Mouse (Mus musculus) G1E (cell line): ENCODE data around the gene Cdk17. TPM values are rescaled to one million over a fixed set of nuclear protein-coding genes. Genes with fewer than 3 reads are reported as not detected.

Experiments used
- ATAC-seq: 2 replicates; pipeline ENCODE4 v1.8.0; 2016; ENCODE audit warnings: mild to moderate bottlenecking; ENCODE audit not compliant: insufficient number of reproducible peaks, poor library complexity, low FRiP score, severe bottlenecking; ENCODE audit errors: extremely low read depth
- DNase-seq: peaks from one replicate; pipeline ENCODE4 v3.0.0; 2012; ENCODE audit warnings: low spot score
- H3K27me3 ChIP-seq: 2 replicates; pipeline ENCODE4 v1.6.1; 2012; ENCODE audit warnings: mild to moderate bottlenecking, low read length, inconsistent platforms; ENCODE audit not compliant: insufficient read depth
- H3K36me3 ChIP-seq: replicated peaks from 2 replicates; pipeline ENCODE3; 2012; ENCODE audit warnings: mild to moderate bottlenecking, inconsistent platforms
- H3K4me1 ChIP-seq: 2 replicates; pipeline ENCODE4 v1.6.1; 2012; ENCODE audit warnings: low read depth, low read length, inconsistent platforms, mixed read lengths; ENCODE audit not compliant: insufficient read depth
- H3K4me3 ChIP-seq: 2 replicates; pipeline ENCODE4 v1.5.1; 2012; ENCODE audit warnings: low read depth, mild to moderate bottlenecking, inconsistent platforms, low read length, moderate library complexity, mixed read lengths
- H3K9me3 ChIP-seq: replicated peaks from 2 replicates; pipeline ENCODE4 v1.6.1; 2012; ENCODE audit warnings: inconsistent platforms
- CTCF ChIP-seq: IDR thresholded peaks from 2 replicates; pipeline ENCODE4 v1.5.1; 2012; ENCODE audit warnings: low read depth, low read length, inconsistent platforms, mixed read lengths
- GATA1 ChIP-seq: IDR thresholded peaks from 2 replicates; pipeline ENCODE4 v1.6.1; 2012; ENCODE audit warnings: borderline replicate concordance, low read length, inconsistent platforms, mixed read lengths
- GATA2 ChIP-seq: IDR thresholded peaks from 2 replicates; pipeline ENCODE4 v1.6.1; 2012; ENCODE audit warnings: low read depth, low read length, inconsistent platforms, borderline replicate concordance
- POLR2AphosphoS5 ChIP-seq: IDR thresholded peaks from 2 replicates; pipeline ENCODE4 v1.6.1; 2012; ENCODE audit warnings: low read depth, low read length, inconsistent platforms; ENCODE audit not compliant: insufficient replicate concordance
- TAL1 ChIP-seq: conservative IDR thresholded peaks from 2 replicates; pipeline ENCODE4 v1.6.1; 2012; ENCODE audit warnings: low read depth, low read length, inconsistent platforms, mixed read lengths
- polyA plus RNA-seq: library from polyadenylated mRNA; stranded (reverse); fragments of >175 nt; gene quantifications from 2 replicates; pipeline ENCODE4 v1.2.3, GENCODE M21; 2012
- total RNA-seq, 2 experiments: library from RNA; stranded (forward) in 1 of 2; stranded (reverse) in 1 of 2; fragments of 200-1000 nt in 1 of 2; fragments of >200 nt in 1 of 2; fragmentation: Nextera tagmentation in 1 of 2; gene quantifications; 2 replicates each; pipeline ENCODE4 v1.2.3; 2014 to 2017

The Cdk17 gene
- total and polyA plus RNA-seq, 3 experiments, result 6.5 to 123 (median 95.6) TPM

GRCm38 (mm10) chr10:93250436-93251317 is 90.0 kb downstream of the Cdk17 start:
- H3K4me3 ChIP-seq, result no peak overlapping the region
- H3K9me3 ChIP-seq, result no peaks in the 10 kb centered on the region
- H3K4me1 ChIP-seq, result peaks cover 16% of the 10 kb centered on the region
- no peak for TF ChIP-seq TAL1
- TF ChIP-seq CTCF, result no peak
- TF ChIP-seq GATA1, result no peak
- TF ChIP-seq POLR2AphosphoS5, result no peak
- TF ChIP-seq GATA2, result no peak
- no peak for ATAC-seq
- H3K27me3 ChIP-seq, result no peaks in the 10 kb centered on the region
- no peak for DNase-seq
- peaks cover 77% of the 10 kb centered on the region for H3K36me3 ChIP-seq

- Histone ChIP-seq H3K9me3 (no peaks in the 10 kb centered on the region), H3K4me3 (no peak overlapping the region), H3K36me3 (peaks cover 70% of the 10 kb centered on the region), H3K4me1 (peaks cover 13% of the 10 kb centered on the region), H3K27me3 (no peaks in the 10 kb centered on the region)
- TF ChIP-seq GATA2 (no peak), TAL1 (no peak), CTCF (no peak), GATA1 (no peak), POLR2AphosphoS5 (no peak)
- DNase-seq, result no peak
- no peak for ATAC-seq
These were observed 90.8 kb downstream of the Cdk17 start for GRCm38 (mm10) chr10:93251426-93251825.

- Histone ChIP-seq H3K36me3 (peaks cover 59% of the 10 kb centered on the region), H3K4me3 (no peak overlapping the region), H3K4me1 (peaks cover 13% of the 10 kb centered on the region), H3K9me3 (no peaks in the 10 kb centered on the region), H3K27me3 (no peaks in the 10 kb centered on the region)
- DNase-seq, result no peak
- no peak for TF ChIP-seq CTCF
- no peak for TF ChIP-seq TAL1
- TF ChIP-seq GATA2, result no peak
- no peak for TF ChIP-seq GATA1
- TF ChIP-seq POLR2AphosphoS5, result no peak
- ATAC-seq, result no peak
These were observed 92.0 kb downstream of the Cdk17 start for GRCm38 (mm10) chr10:93252661-93253060.

GRCm38 (mm10) chr10:93253156-93253555 is 92.5 kb downstream of the Cdk17 start:
- H3K9me3 ChIP-seq, result no peaks in the 10 kb centered on the region
- no peak for ATAC-seq
- peaks cover 13% of the 10 kb centered on the region for H3K4me1 ChIP-seq
- H3K36me3 ChIP-seq, result peaks cover 54% of the 10 kb centered on the region
- TF ChIP-seq POLR2AphosphoS5 (no peak), TAL1 (no peak), GATA2 (no peak), GATA1 (no peak), CTCF (no peak)
- no peak for DNase-seq
- H3K4me3 ChIP-seq, result no peak overlapping the region
- H3K27me3 ChIP-seq, result no peaks in the 10 kb centered on the region

DNA sequence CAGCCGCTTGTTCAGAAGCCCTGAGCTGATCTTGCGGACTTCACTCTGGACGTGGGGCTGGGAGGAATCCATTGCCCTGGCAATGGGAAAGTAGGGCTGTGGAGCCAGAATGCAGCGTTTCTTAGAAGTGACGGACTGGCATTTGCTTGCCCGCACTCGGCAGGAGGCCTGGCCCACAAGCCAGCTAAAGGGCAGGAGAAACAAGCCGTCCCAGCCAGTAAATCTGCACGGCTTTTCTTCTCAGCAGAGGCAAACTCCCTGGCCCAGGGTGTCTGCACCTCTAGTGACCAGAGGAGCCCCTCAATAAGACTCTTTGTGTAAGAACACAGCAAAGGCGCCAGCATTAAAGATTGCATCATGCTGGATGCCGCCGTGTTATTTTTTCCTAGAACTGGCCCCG is 94.6 kb downstream of the Cdk17 start:
- ATAC-seq (no peak), DNase-seq (no peak)
- H3K4me3 ChIP-seq, result no peak overlapping the region
- H3K9me3 ChIP-seq, result no peaks in the 10 kb centered on the region
- peaks cover 13% of the 10 kb centered on the region for H3K4me1 ChIP-seq
- no peaks in the 10 kb centered on the region for H3K27me3 ChIP-seq
- TF ChIP-seq TAL1 (no peak), GATA2 (no peak), POLR2AphosphoS5 (no peak), CTCF (no peak), GATA1 (no peak)
- H3K36me3 ChIP-seq, result peaks cover 35% of the 10 kb centered on the region

DNA sequence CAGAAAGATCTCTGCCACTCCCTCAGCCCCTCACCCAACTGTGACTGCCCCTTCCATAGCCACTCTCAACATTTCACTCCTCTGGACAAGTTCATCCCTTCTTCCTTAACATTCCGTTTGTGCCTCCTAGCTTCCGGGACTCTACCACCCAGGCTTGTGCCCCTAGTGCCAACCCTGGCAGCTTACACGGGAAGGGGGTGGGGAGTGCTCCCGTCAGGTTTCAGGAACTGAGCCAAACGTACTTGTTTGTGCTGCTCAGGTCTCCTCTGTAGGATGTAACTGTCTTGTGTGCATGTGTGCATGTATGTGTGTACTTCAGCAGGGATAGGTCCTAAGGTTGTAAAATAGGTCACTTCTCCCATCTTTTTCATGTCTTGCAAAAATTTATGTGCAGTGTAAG is 99.2 kb downstream of the Cdk17 start:
- Histone ChIP-seq H3K4me1 (peaks cover 20% of the 10 kb centered on the region), H3K27me3 (no peaks in the 10 kb centered on the region; the same call in 1 of the 2 replicates), H3K36me3 (peaks cover 6% of the 10 kb centered on the region), H3K4me3 (no peak overlapping the region), H3K9me3 (no peaks in the 10 kb centered on the region)
- no peak for ATAC-seq
- no peak for TF ChIP-seq GATA2
- TF ChIP-seq CTCF, result no peak
- TF ChIP-seq POLR2AphosphoS5, result no peak
- no peak for TF ChIP-seq TAL1
- no peak for TF ChIP-seq GATA1
- no peak for DNase-seq
